Mouse (Mus musculus): ENCODE data around the gene Zkscan7.
A peak's percentile ranks its signal among the peaks of the same experiment; 100 is the strongest.

Gene Zkscan7

DNA sequence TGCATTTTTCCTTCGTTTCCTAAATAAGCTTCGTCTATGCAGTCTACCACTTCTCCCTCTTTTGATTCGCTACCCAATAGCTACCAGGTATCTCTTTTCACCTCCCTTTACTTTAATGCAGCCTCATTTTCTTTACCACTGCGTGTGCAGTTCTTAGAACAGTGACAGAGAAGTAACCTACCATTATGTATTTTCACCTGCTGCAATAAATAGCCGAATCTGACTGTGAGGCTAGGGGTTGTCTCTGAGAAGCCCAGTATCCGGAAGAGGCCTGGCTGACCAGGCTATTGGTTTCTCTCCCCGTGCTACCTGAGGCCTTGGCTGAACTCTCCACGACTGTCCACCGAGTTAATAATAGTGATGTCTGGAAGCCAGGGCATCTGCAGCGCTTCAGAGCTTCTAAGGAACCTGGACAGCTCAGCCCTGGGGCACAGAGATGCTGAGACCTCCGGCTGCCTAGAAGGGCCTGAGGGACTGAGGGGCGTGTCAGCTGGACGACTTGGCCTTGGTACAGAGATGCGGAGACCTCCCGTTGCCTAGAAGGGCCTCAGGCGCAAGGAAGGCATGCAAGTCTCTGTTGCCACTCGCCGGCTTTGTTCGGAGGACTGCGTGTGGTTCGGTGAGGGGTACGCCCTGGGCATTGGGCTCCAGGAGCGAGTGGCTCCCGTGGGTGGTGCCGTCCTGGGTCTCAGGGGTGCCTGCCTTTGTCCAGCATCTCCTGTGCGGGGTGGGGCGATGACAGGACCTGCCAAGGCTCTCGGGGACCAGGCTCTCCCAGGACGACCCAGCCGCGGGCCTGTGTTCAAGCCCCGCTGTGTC lies 17.4 kb downstream of the Zkscan7 start:
- no peak for DNase-seq (ENCODE audit: low spot score)

DNA sequence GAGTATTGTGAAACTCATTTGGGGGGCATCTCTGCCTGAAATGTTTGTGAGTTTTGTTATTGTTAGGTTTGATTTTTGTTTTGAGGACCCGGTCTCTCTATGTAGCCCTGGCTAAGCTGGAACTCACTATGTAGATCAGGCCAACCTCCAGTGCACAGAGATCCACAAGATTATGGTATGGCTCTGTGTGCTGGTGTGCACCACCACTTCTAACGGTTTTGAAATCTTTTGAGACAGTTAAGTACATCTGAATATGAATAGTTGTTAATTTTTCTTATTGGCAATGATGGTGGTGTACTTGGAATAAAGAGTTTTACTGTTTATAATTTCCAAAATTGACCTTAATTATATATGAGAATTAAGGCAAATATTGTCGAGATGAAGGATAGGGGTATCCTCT lies 37.0 kb downstream of the Zkscan7 start:
- DNase-seq (ENCODE audit: low spot score), result no peak

GRCm38 (mm10) chr9:122922936-122923381 lies 37.5 kb downstream of the Zkscan7 start, which contains the start of gene Zfp105:
Zfp105 (plus strand) TSS chr9:122923072.
- peak; percentile 29 for DNase-seq (ENCODE audit: low spot score)

DNA sequence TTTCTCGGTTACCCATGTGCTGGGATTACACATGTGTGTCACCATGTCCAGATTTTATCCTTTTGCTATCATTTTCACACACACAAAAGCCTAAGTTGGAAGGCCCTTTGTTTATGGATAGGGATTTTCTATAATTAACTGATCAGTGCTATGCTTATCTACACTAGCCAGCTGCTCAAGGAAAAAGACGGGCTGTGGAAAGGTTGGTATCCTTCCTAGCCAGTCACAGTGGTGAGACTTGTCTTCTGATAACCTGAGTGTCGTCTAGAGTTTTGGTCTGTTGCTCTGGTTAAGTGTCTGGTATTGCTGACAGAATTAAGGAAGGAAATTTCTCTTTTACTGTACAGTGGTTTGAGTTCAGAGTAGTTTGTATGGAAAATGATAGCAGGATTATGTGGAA lies 43.4 kb downstream of the Zkscan7 start:
- DNase-seq (ENCODE audit: low spot score), result no peak

All from layer of hippocampus, adult 9-10 months (tissue).